ENCODE assay signal across 8 mouse cellular contexts in the genomic region with DNA sequence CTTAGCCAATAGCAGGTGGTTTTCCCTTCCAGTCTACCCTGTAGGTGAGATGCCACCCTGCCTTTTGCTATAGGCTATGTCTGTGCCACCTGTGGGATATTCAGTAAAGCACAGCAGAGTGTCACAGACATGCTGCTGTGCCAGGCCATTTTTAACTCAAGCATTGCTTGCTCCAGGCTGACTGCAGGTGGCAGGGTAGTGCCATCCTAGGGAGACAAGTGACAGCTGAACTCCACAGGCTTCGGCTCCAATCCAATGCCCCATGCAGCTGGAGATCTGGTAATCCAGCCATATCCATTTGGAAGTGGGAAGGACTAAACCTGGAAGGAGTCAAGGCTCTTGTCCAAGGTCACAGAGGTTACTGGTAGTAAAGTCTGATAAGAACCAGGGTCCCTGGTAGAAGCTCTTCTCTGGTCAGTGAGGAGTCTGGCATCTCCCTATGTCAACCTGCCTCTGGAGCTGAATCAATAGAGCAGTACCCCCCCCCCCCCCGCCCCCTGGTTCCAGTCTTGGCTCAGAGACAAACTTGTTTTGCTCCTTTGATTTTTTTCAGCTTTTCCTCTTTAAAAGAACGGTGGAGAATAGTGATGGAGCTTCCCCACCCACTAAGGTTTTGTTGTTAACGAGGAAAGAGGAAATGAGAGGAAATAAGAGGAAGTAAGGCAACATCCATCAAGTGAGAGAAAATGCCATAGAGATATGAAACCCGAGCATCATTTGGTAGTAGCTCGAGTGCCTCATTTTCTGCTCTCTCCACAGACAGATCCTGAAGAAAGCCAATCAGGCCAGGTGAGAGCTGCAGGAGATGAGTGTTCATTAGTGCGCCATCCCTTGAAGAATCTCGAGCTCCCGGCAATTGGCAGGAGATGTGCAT.
DNase-seq lines count a peak whose midpoint lies in the region; ATAC-seq and TF ChIP-seq lines count a peak whose summit lies in the region.

No protein-coding gene starts in this region.

- no peak for DNase-seq in neural tube, embryonic 10.5 days (ENCODE audit: extremely low spot score, low spot score)
- DNase-seq in adrenal gland, postnatal 25 days = peak; percentile 35
- DNase-seq in left cerebral cortex, adult 18-20 months (ENCODE audit: low spot score in 2 of 2) = peak; percentile 38 to 54

- peaks cover 6% of the 10 kb centered on the region; the same call in 1 of the 2 replicates for H3K4me1 ChIP-seq in neural tube, embryonic 12.5 days
- H3K4me1 ChIP-seq in forebrain, embryonic 13.5 days = peaks cover 19% of the 10 kb centered on the region
- peaks cover 15% of the 10 kb centered on the region; the same call in 1 of the 2 replicates for H3K4me1 ChIP-seq in hindbrain, embryonic 15.5 days (replicated peaks)
- peaks cover 3% of the 10 kb centered on the region for H3K4me1 ChIP-seq in olfactory bulb, adult 2 months (ENCODE audit: control insufficient read depth, insufficient read depth, low read length)
- H3K4me1 ChIP-seq in intestine, embryonic 16.5 days (ENCODE audit: control insufficient read depth, insufficient read depth, low read length) = no peaks in the 10 kb centered on the region

- peak; percentile 61; the same call in 1 of the 2 replicates for ATAC-seq in neural tube, embryonic 12.5 days (ENCODE audit: low FRiP score, low read depth)
- peak; percentile 87 for ATAC-seq in forebrain, embryonic 13.5 days
- peak; percentile 81 for ATAC-seq in hindbrain, embryonic 15.5 days (ENCODE audit: low FRiP score, low read depth)
- ATAC-seq in intestine, embryonic 16.5 days = no peak

- no peak overlapping the region for H3K9ac ChIP-seq in neural tube, embryonic 12.5 days
- H3K9ac ChIP-seq in forebrain, embryonic 13.5 days = no peak overlapping the region
- no peak overlapping the region for H3K9ac ChIP-seq in hindbrain, embryonic 15.5 days
- H3K9ac ChIP-seq in intestine, embryonic 16.5 days (ENCODE audit: low read depth, low read length) = no peak overlapping the region

- H3K9me3 ChIP-seq in neural tube, embryonic 12.5 days = no peaks in the 10 kb centered on the region
- no peaks in the 10 kb centered on the region for H3K9me3 ChIP-seq in forebrain, embryonic 13.5 days (replicated peaks)
- no peaks in the 10 kb centered on the region for H3K9me3 ChIP-seq in hindbrain, embryonic 15.5 days
- no peaks in the 10 kb centered on the region for H3K9me3 ChIP-seq in intestine, embryonic 16.5 days (ENCODE audit: control insufficient read depth, low read length)

- no peaks in the 10 kb centered on the region for H3K27me3 ChIP-seq in neural tube, embryonic 12.5 days (replicated peaks)
- no peaks in the 10 kb centered on the region for H3K27me3 ChIP-seq in forebrain, embryonic 13.5 days
- H3K27me3 ChIP-seq in hindbrain, embryonic 15.5 days = peaks cover 3% of the 10 kb centered on the region
- H3K27me3 ChIP-seq in intestine, embryonic 16.5 days (replicated peaks; ENCODE audit: control insufficient read depth, insufficient read depth, low read length) = no peaks in the 10 kb centered on the region

- 0 out of 2 replicates have a peak, but pooled peaks have one; percentile 30 for TF ChIP-seq CTCF in olfactory bulb, adult 2 months (IDR thresholded peaks at IDR 0.05; ENCODE audit: insufficient read depth, low read depth, low read length)

- 83% methylated on average over 9 of the region's 9 CpGs for WGBS in neural tube, embryonic 12.5 days
- 70% methylated on average over 9 of the region's 9 CpGs for WGBS in forebrain, embryonic 13.5 days
- 63% methylated on average over 9 of the region's 9 CpGs for WGBS in hindbrain, embryonic 15.5 days
- 63% methylated on average over 9 of the region's 9 CpGs for WGBS in olfactory bulb, adult 2 months
- WGBS in intestine, embryonic 16.5 days = 66% methylated on average over 9 of the region's 9 CpGs

- H3K36me3 ChIP-seq in neural tube, embryonic 12.5 days = no peaks in the 10 kb centered on the region
- no peaks in the 10 kb centered on the region for H3K36me3 ChIP-seq in forebrain, embryonic 13.5 days (ENCODE audit: poor library complexity, severe bottlenecking)
- H3K36me3 ChIP-seq in hindbrain, embryonic 15.5 days = no peaks in the 10 kb centered on the region
- H3K36me3 ChIP-seq in intestine, embryonic 16.5 days (ENCODE audit: control insufficient read depth, insufficient read depth, low read length) = no peaks in the 10 kb centered on the region

- no peak overlapping the region for H3K4me3 ChIP-seq in neural tube, embryonic 12.5 days
- no peak overlapping the region for H3K4me3 ChIP-seq in forebrain, embryonic 13.5 days
- H3K4me3 ChIP-seq in hindbrain, embryonic 15.5 days = no peak overlapping the region
- H3K4me3 ChIP-seq in olfactory bulb, adult 2 months (ENCODE audit: insufficient read depth, low read depth, low read length) = no peak overlapping the region
- no peak overlapping the region for H3K4me3 ChIP-seq in intestine, embryonic 16.5 days (ENCODE audit: low read length)

- no peak overlapping the region for H3K4me2 ChIP-seq in neural tube, embryonic 12.5 days (replicated peaks)
- H3K4me2 ChIP-seq in forebrain, embryonic 13.5 days = no peak overlapping the region
- H3K4me2 ChIP-seq in hindbrain, embryonic 15.5 days = no peak overlapping the region
- no peak overlapping the region for H3K4me2 ChIP-seq in intestine, embryonic 16.5 days (ENCODE audit: low read depth, low read length)

- TF ChIP-seq POLR2A in olfactory bulb, adult 2 months (IDR thresholded peaks at IDR 0.05; ENCODE audit: insufficient read depth, low read depth, low read length) = no peak

- H3K27ac ChIP-seq in neural tube, embryonic 12.5 days = no peak overlapping the region
- no peak overlapping the region for H3K27ac ChIP-seq in forebrain, embryonic 13.5 days
- no peak overlapping the region for H3K27ac ChIP-seq in hindbrain, embryonic 15.5 days (replicated peaks)
- H3K27ac ChIP-seq in olfactory bulb, adult 2 months (ENCODE audit: insufficient read depth, low read depth, low read length) = no peak overlapping the region
- no peak overlapping the region for H3K27ac ChIP-seq in intestine, embryonic 16.5 days (ENCODE audit: low read length)
